Mouse (Mus musculus): Measurements from ENCODE around the gene Pak2. TPM values are rescaled to one million over a fixed set of nuclear protein-coding genes. Genes with fewer than 3 reads are reported as not detected.
"Not testable (repeated sequence)": the region's sequence is repeated elsewhere in the genome, so short reads cannot be mapped to it uniquely, and the experiment has no call there.

Pak2 gene
- polyA plus RNA-seq, 1 experiment from 2014 or later = 17.7 TPM

- peaks cover 44% of the 10 kb centered on the region for H3K4me1 ChIP-seq
- peaks cover 10% of the 10 kb centered on the region for H3K36me3 ChIP-seq
- no peak overlapping the region for H3K4me2 ChIP-seq
- 65% methylated on average over 15 of the region's 15 CpGs for WGBS (ENCODE audit: insufficient replicate concordance)
- H3K4me3 ChIP-seq = no peak overlapping the region
- H3K9me3 ChIP-seq (replicated peaks) = no peaks in the 10 kb centered on the region
- no peak for ATAC-seq
- no peak overlapping the region for H3K9ac ChIP-seq
- H3K27ac ChIP-seq = no peak overlapping the region
- no peaks in the 10 kb centered on the region for H3K27me3 ChIP-seq (replicated peaks)
These were observed 32.0 kb upstream of the Pak2 start for GRCm38 (mm10) chr16:32110951-32111699.

- peaks cover 23% of the 10 kb centered on the region for H3K36me3 ChIP-seq
- ATAC-seq = no peak
- H3K4me3 ChIP-seq = no peak overlapping the region
- WGBS (ENCODE audit: insufficient replicate concordance) = 36% methylated on average over 2 of the region's 2 CpGs
- no peak overlapping the region for H3K27ac ChIP-seq
- H3K4me2 ChIP-seq = no peak overlapping the region
- H3K9me3 ChIP-seq (replicated peaks) = peaks cover 3% of the 10 kb centered on the region; the same call in 1 of the 2 replicates
- H3K9ac ChIP-seq = no peak overlapping the region
- peaks cover 18% of the 10 kb centered on the region for H3K4me1 ChIP-seq
- no peaks in the 10 kb centered on the region for H3K27me3 ChIP-seq (replicated peaks)
These were observed 29.4 kb upstream of the Pak2 start for GRCm38 (mm10) chr16:32108578-32108977.

- Histone ChIP-seq H3K9me3 (replicated peaks) (peaks cover 3% of the 10 kb centered on the region; the same call in 1 of the 2 replicates), H3K4me3 (no peak overlapping the region), H3K36me3 (peaks cover 27% of the 10 kb centered on the region), H3K27ac (no peak overlapping the region), H3K9ac (no peak overlapping the region), H3K27me3 (replicated peaks) (no peaks in the 10 kb centered on the region), H3K4me2 (no peak overlapping the region), H3K4me1 (peaks cover 14% of the 10 kb centered on the region)
- WGBS (ENCODE audit: insufficient replicate concordance) = 51% methylated on average over 7 of the region's 7 CpGs
- no peak for ATAC-seq
These were observed 29.0 kb upstream of the Pak2 start for GRCm38 (mm10) chr16:32108170-32108569.

- 42% methylated on average over 12 of the region's 12 CpGs for WGBS (ENCODE audit: insufficient replicate concordance)
- Histone ChIP-seq H3K4me1 (peaks cover 7% of the 10 kb centered on the region), H3K36me3 (peaks cover 27% of the 10 kb centered on the region), H3K4me2 (no peak overlapping the region), H3K27ac (no peak overlapping the region), H3K4me3 (no peak overlapping the region), H3K9ac (no peak overlapping the region), H3K27me3 (replicated peaks) (no peaks in the 10 kb centered on the region), H3K9me3 (replicated peaks) (peaks cover 3% of the 10 kb centered on the region; the same call in 1 of the 2 replicates)
- ATAC-seq = no peak
These were observed 28.4 kb upstream of the Pak2 start for GRCm38 (mm10) chr16:32107342-32108045.

GRCm38 (mm10) chr16:32105698-32106097 is 26.6 kb upstream of the Pak2 start:
- Histone ChIP-seq H3K4me2 (no peak overlapping the region), H3K27me3 (replicated peaks) (no peaks in the 10 kb centered on the region), H3K4me1 (peaks cover 7% of the 10 kb centered on the region), H3K9ac (no peak overlapping the region), H3K4me3 (no peak overlapping the region), H3K36me3 (peaks cover 27% of the 10 kb centered on the region), H3K27ac (no peak overlapping the region), H3K9me3 (replicated peaks) (peaks cover 3% of the 10 kb centered on the region; the same call in 1 of the 2 replicates)
- no peak for ATAC-seq
- 86% methylated on average over 1 of the region's 1 CpGs for WGBS (ENCODE audit: insufficient replicate concordance)

- no peak overlapping the region for H3K4me2 ChIP-seq
- H3K27ac ChIP-seq = no peak overlapping the region
- no peak for ATAC-seq
- H3K4me3 ChIP-seq = no peak overlapping the region
- no peaks in the 10 kb centered on the region for H3K27me3 ChIP-seq (replicated peaks)
- H3K9ac ChIP-seq = no peak overlapping the region
- WGBS (ENCODE audit: insufficient replicate concordance) = 78% methylated on average over 13 of the region's 13 CpGs
- H3K36me3 ChIP-seq = peaks cover 25% of the 10 kb centered on the region
- H3K9me3 ChIP-seq (replicated peaks) = peaks cover 3% of the 10 kb centered on the region; the same call in 1 of the 2 replicates
- peaks cover 23% of the 10 kb centered on the region for H3K4me1 ChIP-seq
These were observed 23.2 kb upstream of the Pak2 start for GRCm38 (mm10) chr16:32102295-32102694.

GRCm38 (mm10) chr16:32099638-32100150 is 20.6 kb upstream of the Pak2 start, which contains the start of the genes Pigx and Cep19:
Pigx (minus strand) TSS chr16:32099740.
Cep19 (plus strand) TSS chr16:32099800.
- no peaks in the 10 kb centered on the region for H3K9me3 ChIP-seq (replicated peaks)
- peak within 1 kb of the TSS; percentile 81 for H3K27ac ChIP-seq

GRCm38 (mm10) chr16:32098897-32099637 is 19.9 kb upstream of the Pak2 start:
- H3K9ac ChIP-seq = peak overlapping the region; percentile 94
- H3K9me3 ChIP-seq (replicated peaks) = no peaks in the 10 kb centered on the region
- peak; percentile 72 for ATAC-seq
- peaks cover 19% of the 10 kb centered on the region for H3K4me1 ChIP-seq
- H3K27ac ChIP-seq = peak overlapping the region; percentile 81
- peak overlapping the region; percentile 88 for H3K4me3 ChIP-seq
- peaks cover 18% of the 10 kb centered on the region; the same call in 1 of the 2 replicates for H3K36me3 ChIP-seq
- H3K27me3 ChIP-seq (replicated peaks) = no peaks in the 10 kb centered on the region
- WGBS (ENCODE audit: insufficient replicate concordance) = 1% methylated on average over 39 of the region's 39 CpGs
- peak overlapping the region; percentile 98 for H3K4me2 ChIP-seq

More at GRCm38 (mm10) chr16:32099638-32100150, 20.6 kb upstream of the Pak2 start, which contains the start of the genes Pigx and Cep19:
- Histone ChIP-seq H3K4me3 (peak within 1 kb of the TSS; percentile 88), H3K36me3 (peaks cover 16% of the 10 kb centered on the region; the same call in 1 of the 2 replicates), H3K27me3 (replicated peaks) (no peaks in the 10 kb centered on the region), H3K4me2 (peak within 1 kb of the TSS; percentile 98), H3K4me1 (peaks cover 19% of the 10 kb centered on the region), H3K9ac (peak within 1 kb of the TSS; percentile 94)
- WGBS (ENCODE audit: insufficient replicate concordance) = under 1% methylated on average over 34 of the region's 34 CpGs
- peak; percentile 95 for ATAC-seq

GRCm38 (mm10) chr16:32097757-32098156 is 18.6 kb upstream of the Pak2 start:
- not testable (repeated sequence) for H3K27ac ChIP-seq; H3K9ac ChIP-seq; H3K27me3 ChIP-seq (replicated peaks); H3K9me3 ChIP-seq (replicated peaks); ATAC-seq; H3K4me2 ChIP-seq; H3K36me3 ChIP-seq; H3K4me3 ChIP-seq
- WGBS (ENCODE audit: insufficient replicate concordance) = 82% methylated on average over 2 of the region's 2 CpGs
- H3K4me1 ChIP-seq = peaks cover 19% of the 10 kb centered on the region

- Histone ChIP-seq H3K4me3 (no peak overlapping the region), H3K27ac (no peak overlapping the region), H3K9ac (no peak overlapping the region), H3K27me3 (replicated peaks) (no peaks in the 10 kb centered on the region), H3K4me2 (no peak overlapping the region), H3K36me3 (peaks cover 47% of the 10 kb centered on the region), H3K9me3 (replicated peaks) (no peaks in the 10 kb centered on the region), H3K4me1 (peaks cover 3% of the 10 kb centered on the region; the same call in 1 of the 2 replicates)
- no peak for ATAC-seq
- 80% methylated on average over 7 of the region's 7 CpGs for WGBS (ENCODE audit: insufficient replicate concordance)
These were observed 12.3 kb upstream of the Pak2 start for GRCm38 (mm10) chr16:32091466-32091865.

- WGBS (ENCODE audit: insufficient replicate concordance) = 53% methylated on average over 17 of the region's 17 CpGs
- no peaks in the 10 kb centered on the region for H3K27me3 ChIP-seq (replicated peaks)
- H3K36me3 ChIP-seq = peaks cover 54% of the 10 kb centered on the region
- no peaks in the 10 kb centered on the region for H3K9me3 ChIP-seq (replicated peaks)
- no peak overlapping the region for H3K4me3 ChIP-seq
- peaks cover 3% of the 10 kb centered on the region; the same call in 1 of the 2 replicates for H3K4me1 ChIP-seq
- no peak for ATAC-seq
- H3K27ac ChIP-seq = no peak overlapping the region
- H3K4me2 ChIP-seq = no peak overlapping the region
- no peak overlapping the region for H3K9ac ChIP-seq
These were observed 8.7 kb upstream of the Pak2 start for GRCm38 (mm10) chr16:32087629-32088443.
